Mouse (Mus musculus): ENCODE data around the gene Oma1. TPM values are rescaled to one million over a fixed set of nuclear protein-coding genes. Genes with fewer than 3 reads are reported as not detected.

Oma1 gene
- total and polyA plus RNA-seq, 2 experiments from 2014 or later: 7.7 to 8.6 TPM

GRCm38 (mm10) chr4:103290763-103291162 is 22.8 kb upstream of the Oma1 start, which contains the start of gene 4921539E11Rik:
4921539E11Rik (minus strand) TSS chr4:103290863.
- Histone ChIP-seq H3K27me3 (ENCODE audit: insufficient read depth, low read length) (no peaks in the 10 kb centered on the region), H3K27ac (ENCODE audit: low read depth, low read length) (no peak within 1 kb of the TSS), H3K4me3 (ENCODE audit: low read depth, low read length) (no peak within 1 kb of the TSS), H3K9ac (replicated peaks; ENCODE audit: low read length, poor library complexity, severe bottlenecking) (no peak within 1 kb of the TSS), H3K4me2 (ENCODE audit: low read depth, low read length, poor library complexity, severe bottlenecking) (no peak within 1 kb of the TSS), H3K9me3 (ENCODE audit: low read length) (no peaks in the 10 kb centered on the region), H3K4me1 (ENCODE audit: insufficient read depth, low read length) (no peaks in the 10 kb centered on the region), H3K36me3 (ENCODE audit: insufficient read depth, low read length) (no peaks in the 10 kb centered on the region)
- no peak for TF ChIP-seq CTCF (IDR thresholded peaks at IDR 0.05)
- WGBS: 64% methylated on average over 2 of the region's 2 CpGs
- no peak for ATAC-seq (ENCODE audit: low FRiP score)
- no peak for DNase-seq (ENCODE audit: low spot score)

GRCm38 (mm10) chr4:103299342-103299741 is 14.3 kb upstream of the Oma1 start:
- no peaks in the 10 kb centered on the region for H3K36me3 ChIP-seq (ENCODE audit: insufficient read depth, low read length)
- H3K9me3 ChIP-seq (ENCODE audit: low read length): no peaks in the 10 kb centered on the region
- ATAC-seq (ENCODE audit: low FRiP score) (no peak), DNase-seq (ENCODE audit: low spot score) (peak; percentile 63)
- no peak overlapping the region for H3K9ac ChIP-seq (replicated peaks; ENCODE audit: low read length, poor library complexity, severe bottlenecking)
- H3K27me3 ChIP-seq (ENCODE audit: insufficient read depth, low read length): no peaks in the 10 kb centered on the region
- 0 out of 2 replicates have a peak, but pooled peaks cover 3% of the 10 kb centered on the region for H3K4me1 ChIP-seq (ENCODE audit: insufficient read depth, low read length)
- no peak overlapping the region for H3K27ac ChIP-seq (ENCODE audit: low read depth, low read length)
- 62% methylated on average over 10 of the region's 10 CpGs for WGBS
- TF ChIP-seq CTCF (IDR thresholded peaks at IDR 0.05): peak; percentile 63
- peak overlapping the region; percentile 20; the same call in 1 of the 2 replicates for H3K4me2 ChIP-seq (ENCODE audit: low read depth, low read length, poor library complexity, severe bottlenecking)
- H3K4me3 ChIP-seq (ENCODE audit: low read depth, low read length): no peak overlapping the region

- TF ChIP-seq CTCF (IDR thresholded peaks at IDR 0.05): no peak
- WGBS: 93% methylated on average over 1 of the region's 1 CpGs
- no peaks in the 10 kb centered on the region for H3K27me3 ChIP-seq (ENCODE audit: insufficient read depth, low read length)
- no peak for ATAC-seq (ENCODE audit: low FRiP score)
- H3K27ac ChIP-seq (ENCODE audit: low read depth, low read length): no peak overlapping the region
- no peak overlapping the region for H3K4me3 ChIP-seq (ENCODE audit: low read depth, low read length)
- H3K36me3 ChIP-seq (ENCODE audit: insufficient read depth, low read length): no peaks in the 10 kb centered on the region
- DNase-seq (ENCODE audit: low spot score): peak; percentile 7
- H3K9me3 ChIP-seq (ENCODE audit: low read length): no peaks in the 10 kb centered on the region
- 0 out of 2 replicates have a peak, but pooled peaks cover 3% of the 10 kb centered on the region for H3K4me1 ChIP-seq (ENCODE audit: insufficient read depth, low read length)
- H3K9ac ChIP-seq (replicated peaks; ENCODE audit: low read length, poor library complexity, severe bottlenecking): no peak overlapping the region
- no peak overlapping the region for H3K4me2 ChIP-seq (ENCODE audit: low read depth, low read length, poor library complexity, severe bottlenecking)
Observed at GRCm38 (mm10) chr4:103303851-103304250, 9.8 kb upstream of the Oma1 start.

- H3K27ac ChIP-seq (ENCODE audit: low read depth, low read length): peak overlapping the region; percentile 90; the same call in 1 of the 2 replicates
- H3K4me1 ChIP-seq (ENCODE audit: insufficient read depth, low read length): no peaks in the 10 kb centered on the region
- TF ChIP-seq CTCF (IDR thresholded peaks at IDR 0.05): no peak
- H3K4me3 ChIP-seq (ENCODE audit: low read depth, low read length): peak overlapping the region; percentile 66
- H3K27me3 ChIP-seq (ENCODE audit: insufficient read depth, low read length): no peaks in the 10 kb centered on the region
- H3K4me2 ChIP-seq (ENCODE audit: low read depth, low read length, poor library complexity, severe bottlenecking): peak overlapping the region; percentile 62
- no peaks in the 10 kb centered on the region for H3K36me3 ChIP-seq (ENCODE audit: insufficient read depth, low read length)
- ATAC-seq (ENCODE audit: low FRiP score): no peak
- WGBS: 20% methylated on average over 3 of the region's 3 CpGs
- H3K9me3 ChIP-seq (ENCODE audit: low read length): no peaks in the 10 kb centered on the region
- peak overlapping the region; percentile 75; the same call in 1 of the 2 replicates for H3K9ac ChIP-seq (replicated peaks; ENCODE audit: low read length, poor library complexity, severe bottlenecking)
- DNase-seq (ENCODE audit: low spot score): no peak
Observed at GRCm38 (mm10) chr4:103314526-103314910, 906 bp downstream of the Oma1 start.

- no peaks in the 10 kb centered on the region for H3K27me3 ChIP-seq (ENCODE audit: insufficient read depth, low read length)
- H3K4me3 ChIP-seq (ENCODE audit: low read depth, low read length): no peak overlapping the region
- no peak overlapping the region for H3K4me2 ChIP-seq (ENCODE audit: low read depth, low read length, poor library complexity, severe bottlenecking)
- H3K4me1 ChIP-seq (ENCODE audit: insufficient read depth, low read length): no peaks in the 10 kb centered on the region
- no peak overlapping the region for H3K27ac ChIP-seq (ENCODE audit: low read depth, low read length)
- TF ChIP-seq CTCF (IDR thresholded peaks at IDR 0.05): no peak
- H3K36me3 ChIP-seq (ENCODE audit: insufficient read depth, low read length): no peaks in the 10 kb centered on the region
- no peaks in the 10 kb centered on the region for H3K9me3 ChIP-seq (ENCODE audit: low read length)
- WGBS: 93% methylated on average over 4 of the region's 4 CpGs
- DNase-seq (ENCODE audit: low spot score) (no peak), ATAC-seq (ENCODE audit: low FRiP score) (no peak)
- no peak overlapping the region for H3K9ac ChIP-seq (replicated peaks; ENCODE audit: low read length, poor library complexity, severe bottlenecking)
Observed at GRCm38 (mm10) chr4:103315861-103316260, 2.2 kb downstream of the Oma1 start.

GRCm38 (mm10) chr4:103321461-103321860 is 7.8 kb downstream of the Oma1 start:
- DNase-seq (ENCODE audit: low spot score) (no peak), ATAC-seq (ENCODE audit: low FRiP score) (no peak)
- H3K36me3 ChIP-seq (ENCODE audit: insufficient read depth, low read length): no peaks in the 10 kb centered on the region
- H3K27ac ChIP-seq (ENCODE audit: low read depth, low read length): no peak overlapping the region
- H3K4me1 ChIP-seq (ENCODE audit: insufficient read depth, low read length): no peaks in the 10 kb centered on the region
- no peaks in the 10 kb centered on the region for H3K9me3 ChIP-seq (ENCODE audit: low read length)
- no peak for TF ChIP-seq CTCF (IDR thresholded peaks at IDR 0.05)
- H3K4me2 ChIP-seq (ENCODE audit: low read depth, low read length, poor library complexity, severe bottlenecking): no peak overlapping the region
- H3K9ac ChIP-seq (replicated peaks; ENCODE audit: low read length, poor library complexity, severe bottlenecking): no peak overlapping the region
- no peaks in the 10 kb centered on the region for H3K27me3 ChIP-seq (ENCODE audit: insufficient read depth, low read length)
- WGBS: 83% methylated on average over 6 of the region's 6 CpGs
- H3K4me3 ChIP-seq (ENCODE audit: low read depth, low read length): no peak overlapping the region

Measured in midbrain, postnatal 0 days (tissue).